In genomic region chr1:171799648-171800047, GRCm38 (mm10) we compare ENCODE assay signal across 29 mouse cellular contexts. TPM values are rescaled to one million over a fixed set of nuclear protein-coding genes. Genes with fewer than 3 reads are reported as not detected.
"Had no signal": no experiment of that assay in that cellular context is flagged by ENCODE, and none has a peak within 500 bp of the region (broad histone marks: within the 10 kb centered on the region; RNA-seq: fewer than 3 reads in every experiment).

No protein-coding gene starts in this region.

- H3K9me3 ChIP-seq: embryonic facial prominence, embryonic 10.5 days; embryonic facial prominence, embryonic 12.5 days; embryonic facial prominence, embryonic 13.5 days; embryonic facial prominence, embryonic 15.5 days; forebrain, embryonic 10.5 days; forebrain, embryonic 12.5 days; forebrain, embryonic 13.5 days; forebrain, embryonic 15.5 days had no signal

- H3K9ac ChIP-seq: embryonic facial prominence, embryonic 12.5 days; embryonic facial prominence, embryonic 13.5 days; embryonic facial prominence, embryonic 15.5 days; forebrain, embryonic 12.5 days; forebrain, embryonic 13.5 days; forebrain, embryonic 15.5 days; forebrain, postnatal 0 days had no signal

- H3K36me3 ChIP-seq: embryonic facial prominence, embryonic 10.5 days; embryonic facial prominence, embryonic 12.5 days; embryonic facial prominence, embryonic 13.5 days; embryonic facial prominence, embryonic 15.5 days; forebrain, embryonic 10.5 days; forebrain, embryonic 12.5 days; forebrain, embryonic 15.5 days had no signal

- ATAC-seq: forebrain, embryonic 13.5 days; forebrain, embryonic 14.5 days; forebrain, embryonic 15.5 days; forebrain, embryonic 16.5 days; forebrain, postnatal 0 days had no signal

- H3K4me3 ChIP-seq: embryonic facial prominence, embryonic 10.5 days; embryonic facial prominence, embryonic 12.5 days; embryonic facial prominence, embryonic 13.5 days; embryonic facial prominence, embryonic 15.5 days; erythroblast, embryonic 14.5 days; forebrain, embryonic 10.5 days; forebrain, embryonic 12.5 days; forebrain, embryonic 13.5 days; forebrain, embryonic 15.5 days; gastrocnemius, adult 2 months; heart, adult 2 months had no signal

- DNase-seq: cerebellum, adult 18-20 months; cerebellum, adult 2 months; cerebellum, adult 8-10 months; cerebellum, adult 9-10 months; cerebellum, adult 9-11 months; cerebellum, postnatal 10 days; cerebellum, postnatal 25 days; cerebellum, postnatal 36 days; embryo, embryonic 11 days; forebrain, postnatal 0 days; gastrocnemius, adult 2 months; gastrocnemius, postnatal 10 days; gastrocnemius, postnatal 14 days; gastrocnemius, postnatal 25 days; gastrocnemius, postnatal 36 days; heart, adult 18-20 months; heart, adult 2 months had no signal

- H3K27ac ChIP-seq: embryonic facial prominence, embryonic 10.5 days; embryonic facial prominence, embryonic 12.5 days; embryonic facial prominence, embryonic 13.5 days; embryonic facial prominence, embryonic 15.5 days; forebrain, embryonic 10.5 days; forebrain, embryonic 12.5 days; forebrain, embryonic 13.5 days; forebrain, embryonic 15.5 days; gastrocnemius, adult 2 months; heart, adult 2 months had no signal

- H3K4me1 ChIP-seq: embryonic facial prominence, embryonic 10.5 days; embryonic facial prominence, embryonic 12.5 days; embryonic facial prominence, embryonic 13.5 days; embryonic facial prominence, embryonic 15.5 days; forebrain, embryonic 10.5 days; forebrain, embryonic 12.5 days; forebrain, embryonic 13.5 days; forebrain, embryonic 15.5 days had no signal

- H3K4me2 ChIP-seq: embryonic facial prominence, embryonic 12.5 days; embryonic facial prominence, embryonic 13.5 days; embryonic facial prominence, embryonic 15.5 days; forebrain, embryonic 12.5 days; forebrain, embryonic 13.5 days; forebrain, embryonic 15.5 days had no signal

- H3K27me3 ChIP-seq: embryonic facial prominence, embryonic 12.5 days; embryonic facial prominence, embryonic 13.5 days; embryonic facial prominence, embryonic 15.5 days; forebrain, embryonic 12.5 days; forebrain, embryonic 13.5 days; forebrain, embryonic 15.5 days had no signal

RNA-seq across cellular contexts. Expression of gene Slamf1, which starts 32.7 kb away (rescaled TPM):
- total RNA-seq: gastrocnemius, adult 2 months; gastrocnemius, postnatal 14 days; gastrocnemius, postnatal 25 days; granulocyte monocyte progenitor cell, adult 5-6 weeks had no signal
- polyA plus RNA-seq: cerebellum, adult 2 months had no signal

RNA-seq across cellular contexts. Expression of gene Cd84, which starts 39.8 kb away (rescaled TPM):
- polyA plus RNA-seq: erythroblast, embryonic 14.5 days had no signal
